13 mouse cellular contexts compared by ENCODE assay signal in genomic region chr10:71250472-71250871, GRCm38 (mm10). TPM values are rescaled to one million over a fixed set of nuclear protein-coding genes. Genes with fewer than 3 reads are reported as not detected.
DNase-seq lines count a peak whose midpoint lies in the region; ATAC-seq and TF ChIP-seq lines count a peak whose summit lies in the region.
"Had no signal": no experiment of that assay in that cellular context is flagged by ENCODE, and none has a peak within 500 bp of the region (broad histone marks: within the 10 kb centered on the region; RNA-seq: fewer than 3 reads in every experiment).

No protein-coding gene starts in this region.

- H3K27me3 ChIP-seq in liver, postnatal 0 days (ENCODE audit: insufficient read depth, low read length), result no peaks in the 10 kb centered on the region
- H3K27me3 ChIP-seq: limb, embryonic 15.5 days; midbrain, embryonic 13.5 days had no signal

- no peak overlapping the region for H3K4me2 ChIP-seq in liver, postnatal 0 days (ENCODE audit: low read depth, low read length)
- H3K4me2 ChIP-seq: limb, embryonic 15.5 days; midbrain, embryonic 13.5 days had no signal

- intact Hi-C loops in left cerebral cortex, postnatal 4 days (cut with DNase I), result no loop called here

- TF ChIP-seq CTCF in liver, postnatal 0 days (IDR thresholded peaks at IDR 0.05; ENCODE audit: low read depth), result no peak

- no peak overlapping the region for H3K27ac ChIP-seq in liver, postnatal 0 days (ENCODE audit: low read depth)
- H3K27ac ChIP-seq: hindbrain, postnatal 0 days; limb, embryonic 15.5 days; midbrain, embryonic 13.5 days had no signal

- H3K36me3 ChIP-seq in liver, postnatal 0 days (replicated peaks; ENCODE audit: insufficient read depth, low read length), result no peaks in the 10 kb centered on the region; the same call in 1 of the 2 replicates

- peak; percentile 43 for DNase-seq in left cerebral cortex, adult 11 months (ENCODE audit: low spot score)
- no peak for DNase-seq in left cerebral cortex, postnatal 4 days
- DNase-seq in frontal cortex, postnatal 36 days (ENCODE audit: low spot score in 2 of 2), result peak; percentile 65 to 76
- peak; percentile 65 to 81 for DNase-seq in layer of hippocampus, adult 18-20 months (ENCODE audit: low spot score in 2 of 2)
- peak; percentile 41 for DNase-seq in right cerebral cortex, postnatal 14 days
- DNase-seq in liver, postnatal 0 days, result no peak
- no peak for DNase-seq in urinary bladder, postnatal 14 days (ENCODE audit: low spot score)
- DNase-seq in thymus, postnatal 4 days, result no peak
- DNase-seq: adrenal gland, postnatal 10 days had no signal

- TF ChIP-seq EP300 in liver, postnatal 0 days (IDR thresholded peaks at IDR 0.05; ENCODE audit: low read depth), result no peak

- H3K4me3 ChIP-seq in liver, postnatal 0 days (ENCODE audit: low read depth, low read length), result no peak overlapping the region
- H3K4me3 ChIP-seq: limb, embryonic 15.5 days; midbrain, embryonic 13.5 days had no signal

- no peak overlapping the region for H3K9ac ChIP-seq in liver, postnatal 0 days (replicated peaks)
- H3K9ac ChIP-seq: limb, embryonic 15.5 days; midbrain, embryonic 13.5 days had no signal

- no peaks in the 10 kb centered on the region for H3K9me3 ChIP-seq in liver, postnatal 0 days (ENCODE audit: low read length)
- H3K9me3 ChIP-seq: limb, embryonic 15.5 days; midbrain, embryonic 13.5 days had no signal

- 76% methylated on average over 17 of the region's 17 CpGs for WGBS in liver, postnatal 0 days (ENCODE audit: insufficient replicate concordance)

- ATAC-seq in liver, postnatal 0 days, result no peak
- ATAC-seq: CD4-positive, CD25-positive, alpha-beta regulatory T cell, adult 4 months; hindbrain, postnatal 0 days; midbrain, embryonic 13.5 days had no signal

- no peaks in the 10 kb centered on the region for H3K4me1 ChIP-seq in liver, postnatal 0 days (ENCODE audit: insufficient read depth)
- H3K4me1 ChIP-seq: limb, embryonic 15.5 days; midbrain, embryonic 13.5 days had no signal

RNA-seq across cellular contexts. Expression of gene Tfam, which starts 12.4 kb away (rescaled TPM):
- total RNA-seq in left cerebral cortex, postnatal 4 days (2021), result 10 to 100 TPM; 43.4 to 45.3 TPM
- 10 to 100 TPM; 37.4 to 44.4 TPM for total RNA-seq in layer of hippocampus, adult 18-20 months (2021)
- 33.4 and 36.9 TPM in 2 replicates for polyA plus RNA-seq in liver, postnatal 0 days (2015; fragmentation: Nextera tagmentation; extraction: Ambion mirVana)

RNA-seq across cellular contexts. Expression of gene Ube2d1, which starts 34.6 kb away (rescaled TPM):
- total RNA-seq in left cerebral cortex, postnatal 4 days (2021), result 100 to 1,000 TPM; 126 to 141 TPM
- 10 to 100 TPM; 49.2 TPM for total RNA-seq in layer of hippocampus, adult 18-20 months (2021)
- polyA plus RNA-seq in liver, postnatal 0 days (2015; fragmentation: Nextera tagmentation; extraction: Ambion mirVana), result 6.9 and 8.8 TPM in 2 replicates

Comparison
In these comparisons a context has a peak if more than half of its experiments do, and no peak if none do; other contexts are left out.
1. DNase-seq: peak in left cerebral cortex, adult 11 months (single experiment), frontal cortex, postnatal 36 days (2 of 2), layer of hippocampus, adult 18-20 months (2 of 2) and right cerebral cortex, postnatal 14 days (single experiment); none in left cerebral cortex, postnatal 4 days (single experiment), liver, postnatal 0 days (single experiment), urinary bladder, postnatal 14 days (single experiment) and thymus, postnatal 4 days (single experiment).